Mouse (Mus musculus) CH12.LX (cell line): ENCODE data around the gene Arhgap29.

Source experiments
- CTCF ChIP-seq, 2 experiments: IDR thresholded peaks in 1 of 2; conservative IDR thresholded peaks in 1 of 2; 2 replicates each; pipeline ENCODE4 v1.5.1; 2011 to 2012; ENCODE audit warnings: low read depth in 2 of 2, low read length in 2 of 2, improper control_type of control experiment in 1 of 2, inconsistent platforms in 1 of 2, mild to moderate bottlenecking in 1 of 2, moderate library complexity in 1 of 2
- KAT2A ChIP-seq: IDR thresholded peaks from 2 replicates; pipeline ENCODE4 v1.6.1; 2012; ENCODE audit warnings: low read length, improper control_type of control experiment, inconsistent platforms; ENCODE audit not compliant: insufficient replicate concordance
- POLR2A ChIP-seq: IDR thresholded peaks from 2 replicates; pipeline ENCODE4 v1.6.1; 2011; ENCODE audit warnings: low read depth, mild to moderate bottlenecking, improper control_type of control experiment, low read length
- RAD21 ChIP-seq: IDR thresholded peaks from 2 replicates; pipeline ENCODE4 v1.6.1; 2011; ENCODE audit warnings: low read depth, mild to moderate bottlenecking, low read length, improper control_type of control experiment, moderate library complexity
- USF1 ChIP-seq: IDR thresholded peaks from 2 replicates; pipeline ENCODE4 v1.6.1; 2014; ENCODE audit warnings: low read depth, mild to moderate bottlenecking, inconsistent platforms, low read length, improper control_type of control experiment
- ZNF384 ChIP-seq: IDR thresholded peaks from 2 replicates; pipeline ENCODE4 v1.6.1; 2012; ENCODE audit warnings: low read depth, low read length, improper control_type of control experiment, inconsistent platforms

DNA sequence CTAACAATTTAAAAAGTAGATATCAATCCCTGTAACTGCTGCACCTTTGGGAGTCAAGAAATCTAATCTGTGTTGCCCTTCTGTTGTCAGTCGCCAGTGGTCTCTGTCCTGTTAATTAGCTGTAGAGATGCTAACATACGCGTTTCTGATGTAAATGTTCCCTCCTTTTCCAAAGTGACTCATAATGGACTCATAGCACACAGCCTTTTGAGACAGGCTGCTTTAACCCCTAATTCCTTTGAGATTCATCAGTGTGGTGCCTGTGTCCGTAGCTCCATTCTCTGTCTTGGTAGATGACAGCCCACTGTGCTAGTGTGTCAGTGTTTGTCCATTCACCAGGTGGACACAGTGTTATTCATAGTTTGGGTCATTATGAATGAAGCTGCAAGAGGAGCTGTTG lies 42.8 kb downstream of the Arhgap29 start:
- TF ChIP-seq RAD21 (no peak), CTCF (conservative IDR thresholded peaks at IDR 0.05 in 1 of 2, IDR thresholded peaks at IDR 0.05 in 1 of 2; ENCODE audit: low read depth in 2 of 2, low read length in 2 of 2) (no peak), POLR2A (no peak), KAT2A (no peak), ZNF384 (no peak), USF1 (no peak)
